Mouse (Mus musculus): ENCODE data around the gene Gstp2. TPM values are rescaled to one million over a fixed set of nuclear protein-coding genes. Genes with fewer than 3 reads are reported as not detected.

Gene Gstp2
- polyA plus RNA-seq, 1 experiment from 2014 or later: 379 TPM

DNA sequence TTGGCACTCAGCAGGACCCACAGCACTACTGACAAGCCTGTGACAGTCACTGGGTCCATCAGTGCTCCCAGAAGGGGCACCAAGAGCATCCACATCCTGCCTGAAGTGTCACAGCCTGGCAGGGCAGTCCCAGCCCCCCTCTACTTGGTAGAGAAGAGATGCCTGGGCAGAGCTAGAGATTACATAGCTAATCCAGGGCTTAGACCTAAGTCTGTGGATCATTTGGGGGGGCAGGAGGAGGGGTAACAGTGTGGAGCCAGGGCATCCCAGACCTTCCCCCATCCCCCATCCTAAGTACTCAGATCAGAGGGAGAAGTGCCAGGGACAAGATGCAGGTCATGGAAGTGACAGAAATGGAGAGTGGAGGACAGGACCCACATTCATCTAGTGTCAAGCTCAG, 31.0 kb downstream of the Gstp2 start:
- no peaks in the 10 kb centered on the region for H3K27me3 ChIP-seq
- TF ChIP-seq CTCF (IDR thresholded peaks at IDR 0.05): no peak
- CTCF ChIA-PET: interaction anchor here (1.2 to 3.1 kb wide), 2 partner anchors 33 to 68 kb away, joined by 4 to 31 read pairs; partner anchors contain the start of gene Gstp2
- DNase-seq (ENCODE audit: low read depth, low spot score) (no peak), ATAC-seq (no peak)
- POLR2A ChIA-PET: no interaction called here
- in situ Hi-C loops (cut with MboI; ENCODE audit: low pct_unique_long_range_greater_than_20kb): loop anchor here (5.0 kb wide), 2 partner anchors 37 to 72 kb away; no protein-coding TSS in a partner anchor

DNA sequence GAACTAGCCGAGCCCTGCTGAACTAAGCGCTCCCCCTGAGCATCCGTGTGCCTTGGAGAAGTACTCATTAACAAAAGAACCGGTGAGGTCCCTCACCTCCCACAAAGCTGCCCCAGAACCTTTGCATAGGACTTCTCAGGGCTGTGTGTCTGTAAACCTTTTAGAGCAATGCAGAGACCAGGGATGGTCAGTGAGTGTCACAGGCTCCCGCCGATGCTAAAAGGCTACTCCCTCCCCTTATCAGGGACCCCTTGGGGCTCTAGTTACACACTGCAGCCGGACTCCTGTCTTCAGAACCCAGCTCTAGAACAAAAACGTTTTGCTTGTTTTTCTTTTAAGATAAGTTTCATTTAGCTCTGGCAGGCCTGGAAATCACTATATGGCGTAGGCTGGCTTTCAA, 32.8 kb downstream of the Gstp2 start:
- ATAC-seq (no peak), DNase-seq (ENCODE audit: low read depth, low spot score) (no peak)
- ChIA-PET CTCF (interaction anchor here (0.9 to 3.1 kb wide), 16 partner anchors 11 to 97 kb away, joined by 3 to 31 read pairs (median 5); partner anchors contain the start of genes Acy3, Aldh3b1, Aldh3b3 and Doc2g), POLR2A (no interaction called here)
- in situ Hi-C loops (cut with MboI; ENCODE audit: low pct_unique_long_range_greater_than_20kb): no loop called here
- H3K27me3 ChIP-seq: no peaks in the 10 kb centered on the region
- TF ChIP-seq CTCF (IDR thresholded peaks at IDR 0.05): no peak

DNA sequence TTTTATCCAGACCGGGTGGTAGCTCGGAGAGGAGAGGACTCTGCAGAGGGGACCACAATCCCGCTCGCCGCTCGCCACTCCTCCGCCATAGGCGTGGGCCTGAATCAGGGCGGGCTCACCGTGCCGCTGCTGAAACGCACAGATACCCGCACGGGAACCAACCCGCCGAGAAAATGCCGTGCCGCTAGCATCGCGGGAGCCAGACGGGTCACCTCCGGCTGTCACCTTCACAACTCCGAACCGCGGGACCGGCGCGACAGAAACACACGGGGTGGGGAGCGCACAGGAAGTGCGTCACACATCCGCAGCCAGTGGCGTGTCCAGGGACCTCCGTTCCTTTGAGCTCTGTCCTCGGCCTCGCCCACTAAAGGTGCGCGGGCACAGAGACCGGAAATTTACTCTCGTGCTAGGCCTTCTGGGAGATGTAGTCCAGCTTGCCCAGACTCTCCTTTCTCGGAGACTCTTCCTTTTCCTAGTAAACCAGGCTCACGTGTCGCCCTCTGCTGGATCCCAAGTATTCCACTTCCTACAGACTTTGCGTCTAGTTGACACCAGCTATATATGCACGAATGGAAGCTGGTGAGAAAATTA, 33.3 kb downstream of the Gstp2 start, which contains the start of gene Ndufv1:
Gene Ndufv1 (minus strand): TSS at position 375 of the 591 bp plus-strand sequence.
- no peak for TF ChIP-seq CTCF (IDR thresholded peaks at IDR 0.05)
- CTCF ChIA-PET: interaction anchor here (0.8 to 3.1 kb wide), 16 partner anchors 10 to 96 kb away, joined by 3 to 31 read pairs (median 5); partner anchors contain the start of genes Acy3, Aldh3b1, Aldh3b3 and Doc2g
- ATAC-seq (peak; percentile 94), DNase-seq (ENCODE audit: low read depth, low spot score) (peak; percentile 98)
- in situ Hi-C loops (cut with MboI; ENCODE audit: low pct_unique_long_range_greater_than_20kb): no loop called here
- POLR2A ChIA-PET: interaction anchor here (2.9 kb wide), 1 partner anchor 12 kb away, joined by 14 read pairs; the partner anchor contains the start of genes Gm49405 and Nudt8
- H3K27me3 ChIP-seq: no peaks in the 10 kb centered on the region

DNA sequence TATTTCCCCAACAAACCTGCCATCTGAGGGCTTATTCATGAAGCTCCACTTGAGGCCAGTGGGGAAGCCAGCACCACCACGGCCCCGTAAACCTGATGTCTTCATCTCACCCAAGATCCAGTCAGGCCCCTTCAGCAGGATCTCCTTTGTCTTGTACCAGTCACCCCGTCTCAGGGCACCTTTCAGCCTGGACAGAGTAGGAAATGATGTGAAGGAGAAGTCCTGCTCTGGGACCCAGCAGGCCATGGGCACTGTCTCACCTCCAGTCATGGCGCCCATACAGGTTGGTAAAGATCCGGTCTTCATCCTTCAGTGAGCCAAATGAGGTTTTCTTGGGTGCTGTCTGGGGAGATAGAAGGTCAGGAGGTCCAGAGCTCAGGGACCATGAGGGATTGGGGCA, 34.7 kb downstream of the Gstp2 start:
- in situ Hi-C loops (cut with MboI; ENCODE audit: low pct_unique_long_range_greater_than_20kb): no loop called here
- POLR2A ChIA-PET: interaction anchor here (1.2 to 2.9 kb wide), 3 partner anchors 8 to 15 kb away, joined by 5 to 14 read pairs (median 5); partner anchors contain the start of genes Doc2g, Gm49405 and Nudt8
- TF ChIP-seq CTCF (IDR thresholded peaks at IDR 0.05): no peak
- H3K27me3 ChIP-seq: no peaks in the 10 kb centered on the region
- CTCF ChIA-PET: interaction anchor here (0.8 to 2.7 kb wide), 3 partner anchors 12 to 65 kb away, joined by 4 to 14 read pairs (median 8); no protein-coding TSS in a partner anchor
- DNase-seq (ENCODE audit: low read depth, low spot score): no peak
- no peak for ATAC-seq

DNA sequence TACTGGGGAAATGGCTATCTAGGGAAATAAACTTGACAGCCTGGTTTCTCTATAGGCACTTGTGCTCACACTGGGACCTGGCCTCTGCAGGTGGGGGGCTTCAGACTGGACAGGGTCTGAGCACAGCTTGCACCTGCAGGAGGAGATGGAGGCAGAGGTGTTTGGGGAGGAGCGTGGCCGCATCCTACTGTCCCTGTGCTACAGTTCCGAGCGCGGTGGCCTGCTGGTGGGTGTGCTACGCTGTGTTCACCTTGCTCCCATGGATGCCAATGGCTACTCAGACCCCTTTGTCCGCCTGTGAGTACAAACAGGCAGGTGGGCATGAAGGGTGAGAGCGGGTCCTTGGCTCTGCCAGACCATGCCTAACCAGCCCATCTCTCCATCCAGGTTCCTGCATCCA, 39.9 kb downstream of the Gstp2 start:
- in situ Hi-C loops (cut with MboI; ENCODE audit: low pct_unique_long_range_greater_than_20kb): no loop called here
- no peak for TF ChIP-seq CTCF (IDR thresholded peaks at IDR 0.05)

DNA sequence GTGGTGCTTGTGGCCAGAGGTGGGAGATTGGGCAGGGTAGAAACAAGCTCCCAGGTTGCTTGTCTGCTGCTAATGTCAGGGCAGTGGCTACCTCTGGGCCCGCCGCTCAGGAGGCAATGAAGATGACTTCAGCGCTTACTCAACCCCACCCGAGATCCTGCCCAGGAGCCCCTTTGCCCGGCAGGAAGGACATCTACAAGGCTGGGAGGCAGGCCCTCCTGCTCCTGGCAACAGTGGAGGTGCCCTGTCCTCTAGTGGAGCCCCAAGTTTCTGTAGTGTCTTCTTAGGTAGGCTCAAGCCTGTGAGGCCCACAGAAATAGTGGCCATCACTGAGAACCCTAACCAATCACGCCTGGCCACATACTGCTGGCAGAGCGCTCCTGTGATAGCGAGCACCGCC, 40.7 kb downstream of the Gstp2 start:
- no peak for DNase-seq (ENCODE audit: low read depth, low spot score)
- no peaks in the 10 kb centered on the region for H3K27me3 ChIP-seq
- in situ Hi-C loops (cut with MboI; ENCODE audit: low pct_unique_long_range_greater_than_20kb): no loop called here
- no peak for TF ChIP-seq CTCF (IDR thresholded peaks at IDR 0.05)
- ATAC-seq: no peak
- ChIA-PET POLR2A (interaction anchor here (0.7 kb wide), 1 partner anchor 23 kb away, joined by 3 read pairs; no protein-coding TSS in a partner anchor), CTCF (interaction anchor here (1.3 kb wide), 1 partner anchor 58 kb away, joined by 4 read pairs; no protein-coding TSS in a partner anchor)

More for the DNA sequence above, 39.9 kb downstream of the Gstp2 start:
- no peaks in the 10 kb centered on the region for H3K27me3 ChIP-seq
- ChIA-PET POLR2A (no interaction called here), CTCF (no interaction called here)
- ATAC-seq (no peak), DNase-seq (ENCODE audit: low read depth, low spot score) (no peak)

DNA sequence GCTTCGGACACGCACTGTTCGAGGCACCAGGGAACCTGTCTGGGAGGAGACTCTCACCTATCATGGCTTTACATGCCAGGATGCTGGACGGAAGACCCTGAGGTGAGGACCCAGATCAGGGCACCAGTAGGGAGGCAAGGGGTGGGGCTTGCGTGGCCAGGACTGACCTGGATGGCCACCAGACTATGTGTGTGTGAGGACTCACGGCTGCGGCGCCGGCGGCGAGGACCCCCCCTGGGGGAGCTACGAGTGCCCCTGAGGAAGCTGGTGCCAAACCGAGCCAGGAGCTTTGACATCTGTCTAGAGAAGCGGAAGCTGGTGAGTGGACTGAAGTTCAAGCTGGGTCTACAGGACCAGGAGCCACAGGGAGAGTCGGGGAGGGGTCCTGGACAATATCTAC, 41.5 kb downstream of the Gstp2 start:
- no peak for DNase-seq (ENCODE audit: low read depth, low spot score)
- no peak for ATAC-seq
- no peaks in the 10 kb centered on the region for H3K27me3 ChIP-seq
- CTCF ChIA-PET: interaction anchor here (1.3 kb wide), 1 partner anchor 57 kb away, joined by 4 read pairs; no protein-coding TSS in a partner anchor
- in situ Hi-C loops (cut with MboI; ENCODE audit: low pct_unique_long_range_greater_than_20kb): no loop called here
- POLR2A ChIA-PET: no interaction called here
- no peak for TF ChIP-seq CTCF (IDR thresholded peaks at IDR 0.05)

DNA sequence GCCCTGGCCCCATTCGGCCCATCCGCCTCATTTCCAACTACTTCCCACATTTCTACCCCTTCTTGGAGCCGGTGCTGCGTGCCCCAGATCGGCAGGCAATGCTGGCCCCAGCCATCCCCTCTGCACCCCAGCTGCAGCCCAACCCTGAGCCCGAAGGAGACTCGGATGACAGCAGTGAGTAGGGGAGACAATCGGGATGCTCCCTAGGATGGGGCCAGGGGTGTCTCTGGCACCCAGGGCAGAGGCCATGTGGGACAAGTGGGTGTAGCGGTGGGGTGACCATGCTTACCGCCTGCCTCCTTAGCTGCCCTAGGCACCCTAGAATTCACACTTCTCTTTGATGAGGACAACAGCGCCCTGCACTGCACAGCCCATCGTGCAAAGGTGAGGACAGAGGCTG, 42.2 kb downstream of the Gstp2 start:
- ATAC-seq: no peak
- no peaks in the 10 kb centered on the region for H3K27me3 ChIP-seq
- in situ Hi-C loops (cut with MboI; ENCODE audit: low pct_unique_long_range_greater_than_20kb): no loop called here
- no peak for DNase-seq (ENCODE audit: low read depth, low spot score)
- TF ChIP-seq CTCF (IDR thresholded peaks at IDR 0.05): no peak
- CTCF ChIA-PET: interaction anchor here (0.6 kb wide), 1 partner anchor 128 kb away, joined by 3 read pairs; no protein-coding TSS in a partner anchor
- POLR2A ChIA-PET: interaction anchor here (1.2 kb wide), 1 partner anchor 8 kb away, joined by 5 read pairs; no protein-coding TSS in a partner anchor

DNA sequence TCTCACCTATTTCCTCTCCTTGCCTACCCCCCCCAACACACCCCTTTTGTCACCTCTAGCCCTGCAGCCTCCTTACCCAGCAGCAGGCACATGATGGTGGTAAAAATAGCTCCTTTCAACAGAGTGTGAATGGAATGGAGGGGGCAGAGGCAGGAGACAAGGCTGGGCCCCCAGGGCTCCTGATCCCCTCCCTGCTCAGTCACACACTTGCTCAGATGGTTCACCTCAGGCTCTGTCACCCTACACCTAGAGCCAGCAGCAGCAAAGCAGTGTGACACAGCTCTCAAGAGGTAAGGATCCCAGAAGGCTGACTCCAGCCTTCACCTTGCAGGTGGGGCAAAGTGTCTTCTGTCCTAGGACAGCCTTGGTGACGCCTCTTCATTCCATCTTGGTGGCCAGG, 42.7 kb downstream of the Gstp2 start, which contains the start of gene Doc2g:
Gene Doc2g (plus strand): TSS at position 202 of the 400 bp plus-strand sequence.
- no peak for TF ChIP-seq CTCF (IDR thresholded peaks at IDR 0.05)
- in situ Hi-C loops (cut with MboI; ENCODE audit: low pct_unique_long_range_greater_than_20kb): no loop called here
- ChIA-PET POLR2A (interaction anchor here (1.2 kb wide), 1 partner anchor 8 kb away, joined by 5 read pairs; no protein-coding TSS in a partner anchor), CTCF (interaction anchor here (0.6 to 2.3 kb wide), 2 partner anchors 10 to 128 kb away, joined by 3 to 9 read pairs; partner anchors contain the start of gene Ndufv1)
- H3K27me3 ChIP-seq: no peaks in the 10 kb centered on the region
- ATAC-seq: no peak
- no peak for DNase-seq (ENCODE audit: low read depth, low spot score)

DNA sequence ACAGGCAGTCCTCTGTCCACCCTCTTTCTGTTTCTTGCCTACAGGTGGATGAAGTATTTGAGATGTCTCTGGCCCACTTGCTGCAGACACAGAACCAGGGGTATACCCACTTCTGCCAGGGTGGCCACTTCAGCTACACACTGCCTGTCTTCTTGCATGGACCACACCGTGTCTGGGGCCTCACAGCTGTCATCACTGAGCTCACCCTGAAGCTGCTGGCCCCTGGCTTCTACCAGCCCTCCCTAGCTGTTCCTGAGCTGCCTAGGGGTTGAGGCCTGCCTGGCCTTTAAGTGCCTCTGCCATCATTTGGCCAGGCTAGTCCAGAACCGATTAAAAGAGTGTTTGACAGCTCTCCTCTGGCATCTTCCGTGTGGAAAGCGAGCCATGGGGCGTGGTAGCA, 44.1 kb downstream of the Gstp2 start:
- H3K27me3 ChIP-seq: no peaks in the 10 kb centered on the region
- no peak for TF ChIP-seq CTCF (IDR thresholded peaks at IDR 0.05)
- DNase-seq (ENCODE audit: low read depth, low spot score): no peak
- ChIA-PET CTCF (interaction anchor here (1.1 to 4.8 kb wide), 4 partner anchors 11 to 132 kb away, joined by 3 to 33 read pairs (median 7); partner anchors contain the start of genes Acy3 and Ndufv1), POLR2A (interaction anchor here (2.3 to 2.9 kb wide), 2 partner anchors 10 to 15 kb away, joined by 9 to 14 read pairs; partner anchors contain the start of genes Acy3 and Ndufv1)
- ATAC-seq: no peak
- in situ Hi-C loops (cut with MboI; ENCODE audit: low pct_unique_long_range_greater_than_20kb): no loop called here

All from Patski (cell line).